In genomic region chr17:32235534-32236191, GRCm38 (mm10) we compare ENCODE assay signal across 9 mouse cellular contexts. TPM values are rescaled to one million over a fixed set of nuclear protein-coding genes. Genes with fewer than 3 reads are reported as not detected.
DNase-seq lines count a peak whose midpoint lies in the region; ATAC-seq lines count a peak whose summit lies in the region.
"Had no signal": no experiment of that assay in that cellular context is flagged by ENCODE, and none has a peak within 500 bp of the region (broad histone marks: within the 10 kb centered on the region; RNA-seq: fewer than 3 reads in every experiment).

No protein-coding gene starts in this region.

- no peaks in the 10 kb centered on the region for H3K27me3 ChIP-seq in hindbrain, embryonic 14.5 days (ENCODE audit: control insufficient read depth, insufficient read depth, low read length)
- no peaks in the 10 kb centered on the region for H3K27me3 ChIP-seq in midbrain, embryonic 14.5 days (ENCODE audit: control insufficient read depth, insufficient read depth, low read length)

- H3K9me3 ChIP-seq in hindbrain, embryonic 14.5 days (ENCODE audit: control insufficient read depth, low read length) = no peaks in the 10 kb centered on the region
- no peaks in the 10 kb centered on the region for H3K9me3 ChIP-seq in midbrain, embryonic 14.5 days (ENCODE audit: control insufficient read depth, low read length)

- H3K9ac ChIP-seq in hindbrain, embryonic 14.5 days = no peak overlapping the region
- no peak overlapping the region for H3K9ac ChIP-seq in midbrain, embryonic 14.5 days (replicated peaks; ENCODE audit: low read length)

- H3K4me2 ChIP-seq in hindbrain, embryonic 14.5 days (replicated peaks) = no peak overlapping the region
- no peak overlapping the region for H3K4me2 ChIP-seq in midbrain, embryonic 14.5 days (ENCODE audit: low read length)

- H3K36me3 ChIP-seq in hindbrain, embryonic 14.5 days (replicated peaks; ENCODE audit: control insufficient read depth, insufficient read depth) = no peaks in the 10 kb centered on the region
- H3K36me3 ChIP-seq in midbrain, embryonic 14.5 days (ENCODE audit: control insufficient read depth, insufficient read depth, low read length) = no peaks in the 10 kb centered on the region

- H3K4me3 ChIP-seq in hindbrain, embryonic 14.5 days (replicated peaks; ENCODE audit: low read length) = no peak overlapping the region
- H3K4me3 ChIP-seq in midbrain, embryonic 14.5 days (replicated peaks; ENCODE audit: low read depth, low read length) = no peak overlapping the region

- peak; percentile 66 for ATAC-seq in hindbrain, embryonic 14.5 days (ENCODE audit: low FRiP score)
- peak; percentile 31; the same call in 1 of the 2 replicates for ATAC-seq in midbrain, embryonic 14.5 days (ENCODE audit: low FRiP score, low TSS enrichment)

- peak overlapping the region; percentile 7 for H3K27ac ChIP-seq in hindbrain, embryonic 14.5 days
- peak overlapping the region; percentile 66 for H3K27ac ChIP-seq in midbrain, embryonic 14.5 days (replicated peaks; ENCODE audit: low read depth, low read length)
- H3K27ac ChIP-seq: macrophage had no signal

- WGBS in hindbrain, embryonic 14.5 days = 66% methylated on average over 5 of the region's 5 CpGs
- WGBS in midbrain, embryonic 14.5 days = 47% methylated on average over 5 of the region's 5 CpGs

- H3K4me1 ChIP-seq in hindbrain, embryonic 14.5 days (replicated peaks; ENCODE audit: control insufficient read depth, insufficient read depth, low read length) = peaks cover 11% of the 10 kb centered on the region
- 0 out of 2 replicates have a peak, but pooled peaks cover 8% of the 10 kb centered on the region for H3K4me1 ChIP-seq in midbrain, embryonic 14.5 days (ENCODE audit: control insufficient read depth, insufficient read depth, low read length)

- peak; percentile 83 for DNase-seq in adipocyte (ENCODE audit: low spot score)
- DNase-seq in cerebellum, postnatal 14 days = peak; percentile 72 to 74
- DNase-seq in gastrocnemius, adult 18-20 months (ENCODE audit: low spot score) = peak; percentile 78
- peak; percentile 72 for DNase-seq in hindbrain, embryonic 14.5 days (ENCODE audit: low spot score)
- DNase-seq in left cerebral cortex, adult 11 months (ENCODE audit: low spot score) = peak; percentile 21
- DNase-seq in midbrain, embryonic 14.5 days = peak; percentile 80
- DNase-seq in urinary bladder, postnatal 14 days (ENCODE audit: low spot score) = peak; percentile 68
- DNase-seq in thymus, postnatal 25 days = no peak

RNA-seq across cellular contexts. Expression of gene Ephx3, which starts 46.3 kb away (rescaled TPM):
- under 1 TPM; 0.18 to 0.19 TPM for total RNA-seq in gastrocnemius, adult 18-20 months (2021)
- polyA plus RNA-seq in hindbrain, embryonic 14.5 days (2014; fragmentation: Nextera tagmentation; extraction: Ambion mirVana) = 0.23 TPM in 1 of 2 replicates, not detected in the other
- 0.34 TPM in 1 of 2 replicates, not detected in the other for polyA plus RNA-seq in midbrain, embryonic 14.5 days (2014; fragmentation: Nextera tagmentation; extraction: Ambion mirVana)
- polyA plus RNA-seq: macrophage had no signal

RNA-seq across cellular contexts. Expression of gene Brd4, which starts 48.9 kb away (rescaled TPM):
- total RNA-seq in gastrocnemius, adult 18-20 months (2021) = 10 to 100 TPM; 41.0 to 47.3 TPM
- polyA plus RNA-seq in hindbrain, embryonic 14.5 days (2014; fragmentation: Nextera tagmentation; extraction: Ambion mirVana) = 87.9 and 89.3 TPM in 2 replicates
- polyA plus RNA-seq in midbrain, embryonic 14.5 days (2014; fragmentation: Nextera tagmentation; extraction: Ambion mirVana) = 72.5 and 101 TPM in 2 replicates
